Mouse (Mus musculus): ENCODE measurements around the gene Irf6. TPM values are rescaled to one million over a fixed set of nuclear protein-coding genes. Genes with fewer than 3 reads are reported as not detected.

Irf6 gene
- 5.9 and 6.2 TPM in 2 replicates for polyA plus RNA-seq (2015; fragmentation: Nextera tagmentation; extraction: Ambion mirVana)

DNA sequence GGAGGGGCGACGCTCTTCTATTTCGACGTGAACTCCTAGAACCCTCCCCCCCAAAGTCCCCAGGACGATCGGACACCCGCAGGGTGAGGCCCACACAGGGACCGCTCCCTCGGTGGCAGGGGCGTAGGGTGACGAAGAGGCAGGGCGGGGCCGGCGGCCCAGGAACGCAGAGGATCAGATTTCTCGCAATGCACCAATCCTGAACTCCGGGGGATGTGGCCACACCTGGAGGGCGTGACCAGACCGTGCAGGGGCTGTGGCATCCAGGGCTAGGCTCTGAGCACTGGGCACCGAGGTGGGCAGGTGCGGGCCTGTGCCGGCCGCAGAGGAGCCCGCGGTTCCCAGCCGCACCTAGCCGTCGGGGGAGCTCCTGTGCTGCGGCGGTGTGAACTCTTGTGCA lies at the start of gene Irf6:
Gene Irf6, plus strand, starts transcription at position 240 of the 400 bp plus-strand sequence.
- peak within 1 kb of the TSS; percentile 73 for H3K9ac ChIP-seq
- H3K4me3 ChIP-seq = peak within 1 kb of the TSS; percentile 57
- peaks cover 50% of the 10 kb centered on the region for H3K4me1 ChIP-seq
- H3K27ac ChIP-seq (replicated peaks) = no peak within 1 kb of the TSS
- no peaks in the 10 kb centered on the region for H3K9me3 ChIP-seq
- peak; percentile 72 for ATAC-seq (ENCODE audit: extremely low read depth, insufficient number of reproducible peaks, low FRiP score, low TSS enrichment)
- peaks cover 29% of the 10 kb centered on the region for H3K27me3 ChIP-seq (replicated peaks)
- under 1% methylated on average over 30 of the region's 30 CpGs for WGBS
- H3K36me3 ChIP-seq = no peaks in the 10 kb centered on the region
- H3K4me2 ChIP-seq = peak within 1 kb of the TSS; percentile 81

DNA sequence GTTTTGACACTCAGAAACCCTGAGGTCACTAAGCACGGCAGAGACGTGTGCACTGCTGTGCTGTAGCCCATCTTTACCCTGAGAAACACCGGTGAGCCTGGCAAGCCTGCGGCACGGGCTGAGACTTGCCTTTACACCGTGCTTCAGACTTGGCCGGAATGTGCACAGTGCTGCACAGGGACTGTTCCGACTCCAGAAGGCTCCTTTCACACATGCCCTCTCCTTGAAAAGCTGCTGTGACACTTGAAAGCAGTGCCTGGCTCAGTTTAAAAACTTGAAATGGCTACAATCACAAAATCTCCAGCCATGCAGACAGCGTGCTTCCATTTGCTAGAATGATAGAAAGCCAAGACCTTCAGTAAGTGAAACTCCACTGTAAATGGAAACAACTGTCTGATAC lies 40.8 kb upstream of the Irf6 start:
- WGBS = 92% methylated on average over 9 of the region's 9 CpGs

DNA sequence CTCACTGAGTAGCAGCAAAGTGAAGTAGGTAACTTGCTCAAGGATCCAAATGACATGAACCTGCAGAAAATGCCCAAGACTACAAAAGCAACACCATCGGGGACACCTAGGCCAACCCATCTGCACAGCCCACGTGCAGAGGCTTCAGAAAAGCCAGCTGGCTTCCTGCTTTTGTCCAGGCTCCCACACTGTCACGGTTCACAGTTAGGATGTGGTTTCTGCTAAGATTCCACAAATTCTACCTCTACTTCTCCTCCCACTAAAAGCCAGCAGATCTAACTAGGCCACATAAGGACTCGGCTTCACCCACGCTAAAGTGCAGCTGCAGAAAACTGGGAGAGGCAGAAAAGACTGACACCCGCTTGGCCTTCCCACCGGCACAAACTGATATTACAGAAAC lies 30.1 kb upstream of the Irf6 start:
- H3K4me3 ChIP-seq = no peak overlapping the region
- ATAC-seq (ENCODE audit: extremely low read depth, insufficient number of reproducible peaks, low FRiP score, low TSS enrichment) = no peak
- H3K9ac ChIP-seq = no peak overlapping the region
- no peak overlapping the region for H3K4me2 ChIP-seq
- H3K4me1 ChIP-seq = no peaks in the 10 kb centered on the region
- H3K36me3 ChIP-seq = peaks cover 91% of the 10 kb centered on the region
- 83% methylated on average over 7 of the region's 7 CpGs for WGBS
- H3K27ac ChIP-seq (replicated peaks) = no peak overlapping the region
- no peaks in the 10 kb centered on the region for H3K9me3 ChIP-seq
- H3K27me3 ChIP-seq (replicated peaks) = no peaks in the 10 kb centered on the region

More for the DNA sequence above, 40.8 kb upstream of the Irf6 start:
- Histone ChIP-seq H3K4me1 (no peaks in the 10 kb centered on the region), H3K27ac (replicated peaks) (no peak overlapping the region), H3K36me3 (peaks cover 100% of the 10 kb centered on the region), H3K27me3 (replicated peaks) (no peaks in the 10 kb centered on the region), H3K4me2 (no peak overlapping the region), H3K9me3 (no peaks in the 10 kb centered on the region), H3K9ac (no peak overlapping the region), H3K4me3 (no peak overlapping the region)
- no peak for ATAC-seq (ENCODE audit: extremely low read depth, insufficient number of reproducible peaks, low FRiP score, low TSS enrichment)

DNA sequence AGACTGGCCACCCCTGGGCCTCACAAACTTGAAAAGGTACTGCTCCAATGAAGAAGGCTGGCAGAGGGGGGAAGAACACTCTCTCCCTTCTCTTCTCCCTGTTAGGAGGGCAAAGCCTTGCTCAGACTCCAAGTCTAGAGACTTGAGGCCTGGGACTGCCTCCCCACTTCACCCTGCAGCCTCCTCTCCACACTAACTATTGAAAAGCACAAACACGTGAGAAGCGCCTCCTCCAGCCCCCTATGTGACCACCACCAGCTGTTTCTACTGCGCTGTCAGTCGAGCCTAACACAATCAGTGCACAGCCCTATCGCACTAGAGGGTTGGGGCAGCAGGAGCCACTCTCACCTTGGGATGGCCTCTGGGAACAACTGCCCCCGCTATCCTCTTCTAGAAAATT lies 29.6 kb upstream of the Irf6 start:
- H3K4me1 ChIP-seq = no peaks in the 10 kb centered on the region
- no peak overlapping the region for H3K27ac ChIP-seq (replicated peaks)
- H3K9me3 ChIP-seq = no peaks in the 10 kb centered on the region
- no peak for ATAC-seq (ENCODE audit: extremely low read depth, insufficient number of reproducible peaks, low FRiP score, low TSS enrichment)
- no peaks in the 10 kb centered on the region for H3K27me3 ChIP-seq (replicated peaks)
- no peak overlapping the region for H3K4me2 ChIP-seq
- WGBS = 87% methylated on average over 6 of the region's 6 CpGs
- no peak overlapping the region for H3K9ac ChIP-seq
- H3K36me3 ChIP-seq = peaks cover 90% of the 10 kb centered on the region
- no peak overlapping the region for H3K4me3 ChIP-seq

DNA sequence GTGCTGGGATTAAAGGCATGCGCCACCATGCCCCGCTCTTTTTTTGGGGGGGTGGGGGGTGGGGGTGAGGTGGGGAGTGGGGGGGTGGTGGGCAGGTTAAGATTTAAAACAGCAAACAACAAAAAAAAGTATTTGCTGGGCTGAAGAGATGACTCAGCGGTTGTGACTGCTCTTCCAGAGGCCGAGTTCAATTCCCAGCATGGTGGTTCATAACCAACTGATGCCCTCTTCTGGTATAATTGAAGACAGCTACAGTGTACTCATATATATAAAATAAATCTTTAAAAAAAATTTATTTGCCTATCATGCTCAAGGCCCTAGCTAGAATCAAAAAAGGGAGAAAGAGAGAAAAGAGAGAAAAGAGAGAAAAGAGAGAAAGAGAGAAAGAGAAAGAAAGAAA lies 27.1 kb upstream of the Irf6 start:
- Histone ChIP-seq H3K27me3 (replicated peaks) (no peaks in the 10 kb centered on the region), H3K9ac (no peak overlapping the region), H3K36me3 (peaks cover 66% of the 10 kb centered on the region), H3K9me3 (no peaks in the 10 kb centered on the region), H3K4me1 (peaks cover 12% of the 10 kb centered on the region), H3K27ac (replicated peaks) (no peak overlapping the region), H3K4me2 (no peak overlapping the region), H3K4me3 (no peak overlapping the region)
- no peak for ATAC-seq (ENCODE audit: extremely low read depth, insufficient number of reproducible peaks, low FRiP score, low TSS enrichment)
- WGBS = 76% methylated on average over 4 of the region's 4 CpGs

DNA sequence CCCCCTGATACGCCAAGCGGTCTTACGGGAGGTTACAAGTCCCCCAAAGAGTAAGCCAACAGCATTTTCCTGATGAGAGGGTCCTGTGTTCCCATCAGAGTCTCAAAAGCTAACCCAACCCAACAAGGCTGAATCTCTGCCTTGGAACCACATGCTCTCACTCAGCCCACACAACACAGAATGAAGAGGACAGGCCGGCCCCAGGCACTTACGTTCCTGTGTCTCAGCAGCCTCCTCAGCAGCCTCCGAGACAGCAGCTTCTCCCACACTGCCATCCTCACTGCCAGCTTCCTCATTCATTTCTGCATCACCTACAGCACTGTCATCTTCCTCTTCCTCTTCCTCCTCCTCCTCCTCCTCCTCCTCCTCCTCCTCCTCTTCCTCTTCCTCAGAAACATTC lies 24.9 kb upstream of the Irf6 start:
- 85% methylated on average over 6 of the region's 6 CpGs for WGBS

DNA sequence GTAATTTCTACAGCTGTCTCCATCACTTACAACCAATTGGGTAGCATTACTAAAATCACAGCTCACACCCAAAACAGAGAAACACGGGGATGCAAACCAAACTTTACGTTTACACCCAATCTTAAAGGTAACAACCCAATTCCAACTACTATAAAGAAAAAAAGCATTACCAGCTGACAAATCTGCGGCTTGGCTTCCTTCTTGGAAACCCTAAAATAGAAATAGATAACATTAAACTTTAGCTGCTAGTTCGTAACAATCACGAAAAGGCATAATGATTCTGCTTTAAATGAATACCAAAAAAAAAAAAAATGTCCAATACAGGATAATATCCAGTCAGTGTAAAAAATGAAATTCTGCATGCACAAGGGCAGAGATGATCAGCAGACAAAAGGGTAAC lies 23.6 kb upstream of the Irf6 start:
- Histone ChIP-seq H3K4me1 (peaks cover 13% of the 10 kb centered on the region), H3K4me2 (peak overlapping the region; percentile 73), H3K27me3 (replicated peaks) (no peaks in the 10 kb centered on the region), H3K27ac (replicated peaks) (no peak overlapping the region), H3K9me3 (no peaks in the 10 kb centered on the region), H3K9ac (peak overlapping the region; percentile 92), H3K4me3 (peak overlapping the region; percentile 97), H3K36me3 (peaks cover 31% of the 10 kb centered on the region)
- WGBS = 17% methylated on average over 5 of the region's 5 CpGs
- ATAC-seq (ENCODE audit: extremely low read depth, insufficient number of reproducible peaks, low FRiP score, low TSS enrichment) = no peak

More for the DNA sequence above, 24.9 kb upstream of the Irf6 start:
- Histone ChIP-seq H3K4me1 (peaks cover 13% of the 10 kb centered on the region), H3K27me3 (replicated peaks) (no peaks in the 10 kb centered on the region), H3K4me2 (no peak overlapping the region), H3K9ac (no peak overlapping the region), H3K4me3 (no peak overlapping the region), H3K27ac (replicated peaks) (no peak overlapping the region), H3K36me3 (peaks cover 44% of the 10 kb centered on the region), H3K9me3 (no peaks in the 10 kb centered on the region)
- no peak for ATAC-seq (ENCODE audit: extremely low read depth, insufficient number of reproducible peaks, low FRiP score, low TSS enrichment)

DNA sequence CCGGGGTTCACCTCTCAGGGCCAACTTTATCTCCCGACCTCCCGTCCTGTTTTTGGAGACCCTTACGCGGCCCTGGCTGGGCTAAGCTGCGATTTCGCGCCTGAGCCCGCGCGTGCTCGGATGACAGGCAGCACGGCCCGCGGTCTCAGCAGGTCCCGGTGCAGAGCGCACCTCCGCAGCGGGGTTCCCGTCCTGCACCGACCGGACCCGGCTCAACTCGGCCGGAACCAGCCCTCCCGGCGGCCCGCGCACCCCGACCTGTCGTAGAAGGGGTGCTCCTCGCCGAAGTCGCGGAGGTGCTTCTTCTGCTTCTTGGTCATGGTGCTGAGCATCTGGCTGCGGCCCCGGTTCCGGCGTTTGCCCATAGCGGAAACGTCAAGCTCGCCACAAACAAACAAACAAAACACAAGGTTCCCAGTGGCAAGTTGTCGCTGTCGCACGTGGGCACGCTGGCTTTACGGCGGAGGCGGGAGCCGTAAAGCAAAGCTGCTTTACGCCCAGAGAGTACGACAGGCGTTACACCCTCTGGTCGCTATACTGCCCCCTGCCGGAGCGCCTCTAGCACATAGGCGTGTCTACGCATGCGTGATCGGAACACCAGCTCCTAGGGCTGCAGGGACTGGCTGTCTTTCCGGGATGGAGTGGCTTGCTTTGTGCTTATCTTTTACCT lies 23.0 kb upstream of the Irf6 start, which contains the start of gene Diexf:
Gene Diexf, minus strand, starts transcription at position 487 of the 670 bp plus-strand sequence.
- peak within 1 kb of the TSS; percentile 92 for H3K9ac ChIP-seq
- H3K4me1 ChIP-seq = peaks cover 13% of the 10 kb centered on the region
- H3K4me3 ChIP-seq = peak within 1 kb of the TSS; percentile 97
- no peaks in the 10 kb centered on the region for H3K27me3 ChIP-seq (replicated peaks)
- no peak within 1 kb of the TSS for H3K27ac ChIP-seq (replicated peaks)
- no peaks in the 10 kb centered on the region for H3K9me3 ChIP-seq
- WGBS = under 1% methylated on average over 61 of the region's 61 CpGs
- H3K4me2 ChIP-seq = peak within 1 kb of the TSS; percentile 73
- peaks cover 26% of the 10 kb centered on the region for H3K36me3 ChIP-seq
- peak; percentile 85 for ATAC-seq (ENCODE audit: extremely low read depth, insufficient number of reproducible peaks, low FRiP score, low TSS enrichment)

DNA sequence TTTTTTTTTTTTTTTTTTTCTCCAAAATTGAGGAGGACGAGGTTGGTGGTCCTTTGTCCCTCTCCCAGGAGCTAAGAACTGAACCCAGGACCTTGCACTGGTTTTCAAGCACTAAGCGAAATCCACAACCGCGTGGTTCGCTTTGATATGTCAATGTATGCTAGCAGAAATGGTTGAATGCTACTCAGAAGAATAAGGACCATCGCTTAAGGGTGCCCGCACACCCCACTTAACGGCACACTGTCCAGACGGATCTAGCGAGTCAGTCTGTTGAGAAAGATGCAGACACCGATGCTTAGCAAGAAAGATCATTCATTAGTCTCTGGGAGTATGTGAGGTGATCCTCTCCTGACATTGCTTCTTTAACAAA lies 22.5 kb upstream of the Irf6 start:
- Histone ChIP-seq H3K27ac (replicated peaks) (no peak overlapping the region), H3K4me1 (peaks cover 13% of the 10 kb centered on the region)

DNA sequence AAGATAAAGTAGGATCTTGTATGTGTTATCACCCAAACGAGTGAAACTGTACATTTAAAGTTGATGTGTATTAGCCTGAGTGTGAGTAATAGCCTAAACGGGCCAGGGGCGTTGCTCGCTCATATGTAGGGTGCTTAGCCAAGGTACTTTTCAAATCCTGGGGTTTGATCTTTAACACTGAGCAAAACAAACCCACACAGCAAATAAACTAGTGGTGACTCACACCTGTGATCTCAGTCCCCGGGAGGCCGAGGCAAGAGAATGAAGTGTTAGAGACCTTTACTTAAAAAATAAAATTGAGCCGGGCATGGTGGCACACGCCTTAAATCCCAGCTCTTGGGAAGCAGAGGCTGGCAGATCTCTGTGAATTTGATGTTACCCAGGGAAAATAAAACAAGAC lies 22.1 kb upstream of the Irf6 start:
- Histone ChIP-seq H3K9ac (peak overlapping the region; percentile 62; the same call in 1 of the 2 replicates), H3K4me1 (peaks cover 13% of the 10 kb centered on the region), H3K27me3 (replicated peaks) (no peaks in the 10 kb centered on the region), H3K27ac (replicated peaks) (no peak overlapping the region), H3K36me3 (peaks cover 20% of the 10 kb centered on the region), H3K4me3 (peak overlapping the region; percentile 97; the same call in 1 of the 2 replicates), H3K9me3 (no peaks in the 10 kb centered on the region), H3K4me2 (peak overlapping the region; percentile 73)
- no peak for ATAC-seq (ENCODE audit: extremely low read depth, insufficient number of reproducible peaks, low FRiP score, low TSS enrichment)
- WGBS = 79% methylated on average over 8 of the region's 8 CpGs

More for the DNA sequence above, 22.5 kb upstream of the Irf6 start:
- H3K9ac ChIP-seq = peak overlapping the region; percentile 62
- 25% methylated on average over 11 of the region's 11 CpGs for WGBS
- H3K27me3 ChIP-seq (replicated peaks) = no peaks in the 10 kb centered on the region
- peak overlapping the region; percentile 73 for H3K4me2 ChIP-seq
- H3K9me3 ChIP-seq = no peaks in the 10 kb centered on the region
- H3K4me3 ChIP-seq = peak overlapping the region; percentile 97
- H3K36me3 ChIP-seq = peaks cover 21% of the 10 kb centered on the region
- ATAC-seq (ENCODE audit: extremely low read depth, insufficient number of reproducible peaks, low FRiP score, low TSS enrichment) = no peak

DNA sequence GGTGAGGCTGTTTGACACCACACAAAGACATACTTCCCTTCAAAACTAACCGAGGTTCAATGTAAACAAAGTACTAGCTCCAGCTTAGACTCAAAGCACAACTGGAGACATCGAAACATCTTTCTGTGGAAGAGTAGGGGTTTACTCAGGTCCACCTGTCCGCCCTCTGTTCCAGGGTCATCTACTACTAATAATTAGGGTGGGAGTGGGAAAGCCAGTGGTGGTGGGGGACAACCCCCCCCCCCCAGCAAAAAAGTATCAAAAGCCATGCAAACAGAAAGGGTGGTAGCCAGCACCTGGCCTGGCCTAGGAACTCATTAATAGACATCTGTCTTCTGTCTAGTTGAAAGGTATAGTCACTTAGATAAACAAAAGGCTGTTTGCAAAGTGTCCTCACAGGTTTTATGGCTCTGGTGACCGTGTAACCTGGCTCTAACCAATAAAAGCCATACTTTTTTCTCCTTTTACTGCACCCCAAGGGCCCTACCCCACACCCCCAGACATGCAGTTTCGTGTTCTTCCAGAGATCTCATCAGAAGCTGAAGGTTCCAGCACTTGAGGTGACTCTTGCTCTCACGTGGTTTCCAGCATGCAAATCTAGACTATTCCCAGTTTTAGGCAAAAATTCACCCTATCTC lies 21.5 kb upstream of the Irf6 start:
- Histone ChIP-seq H3K4me3 (no peak overlapping the region), H3K36me3 (peaks cover 18% of the 10 kb centered on the region), H3K9ac (no peak overlapping the region), H3K27me3 (replicated peaks) (no peaks in the 10 kb centered on the region), H3K27ac (replicated peaks) (no peak overlapping the region), H3K4me1 (peaks cover 13% of the 10 kb centered on the region), H3K9me3 (no peaks in the 10 kb centered on the region), H3K4me2 (no peak overlapping the region)
- no peak for ATAC-seq (ENCODE audit: extremely low read depth, insufficient number of reproducible peaks, low FRiP score, low TSS enrichment)
- 72% methylated on average over 6 of the region's 6 CpGs for WGBS

DNA sequence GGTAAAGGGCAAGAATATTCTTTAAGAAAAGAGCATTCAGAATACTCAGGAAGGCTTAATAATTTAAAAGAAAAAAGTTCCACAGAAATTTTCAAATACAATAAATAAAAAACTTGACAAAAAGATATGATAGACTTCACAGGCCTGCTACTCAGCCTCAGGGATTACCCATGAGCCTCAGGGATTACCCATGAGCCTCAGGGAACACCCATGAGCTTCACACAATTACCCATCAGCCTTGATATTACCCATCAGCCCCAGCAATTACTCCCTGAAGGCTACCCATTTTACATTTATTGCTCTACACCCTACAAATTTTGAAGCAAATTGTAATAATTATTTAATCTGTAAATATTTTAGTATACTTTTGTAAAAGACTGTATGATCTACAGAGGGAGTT lies 20.5 kb upstream of the Irf6 start:
- no peak for ATAC-seq (ENCODE audit: extremely low read depth, insufficient number of reproducible peaks, low FRiP score, low TSS enrichment)

More for the DNA sequence above, 20.5 kb upstream of the Irf6 start:
- Histone ChIP-seq H3K4me3 (no peak overlapping the region), H3K27me3 (replicated peaks) (no peaks in the 10 kb centered on the region), H3K36me3 (peaks cover 8% of the 10 kb centered on the region), H3K27ac (replicated peaks) (no peak overlapping the region), H3K4me1 (peaks cover 13% of the 10 kb centered on the region), H3K9ac (no peak overlapping the region), H3K9me3 (no peaks in the 10 kb centered on the region), H3K4me2 (no peak overlapping the region)

All from heart, embryonic 13.5 days (tissue).